Mouse (Mus musculus) frontal cortex, postnatal 36 days (tissue): ENCODE data around the gene Pcyt2.

ENCODE experiments used
- DNase-seq, 2 experiments: peaks; one replicate each; pipeline ENCODE4 v3.0.0; 2022; ENCODE audit warnings: low spot score in 2 of 2

The Pcyt2 gene

DNA sequence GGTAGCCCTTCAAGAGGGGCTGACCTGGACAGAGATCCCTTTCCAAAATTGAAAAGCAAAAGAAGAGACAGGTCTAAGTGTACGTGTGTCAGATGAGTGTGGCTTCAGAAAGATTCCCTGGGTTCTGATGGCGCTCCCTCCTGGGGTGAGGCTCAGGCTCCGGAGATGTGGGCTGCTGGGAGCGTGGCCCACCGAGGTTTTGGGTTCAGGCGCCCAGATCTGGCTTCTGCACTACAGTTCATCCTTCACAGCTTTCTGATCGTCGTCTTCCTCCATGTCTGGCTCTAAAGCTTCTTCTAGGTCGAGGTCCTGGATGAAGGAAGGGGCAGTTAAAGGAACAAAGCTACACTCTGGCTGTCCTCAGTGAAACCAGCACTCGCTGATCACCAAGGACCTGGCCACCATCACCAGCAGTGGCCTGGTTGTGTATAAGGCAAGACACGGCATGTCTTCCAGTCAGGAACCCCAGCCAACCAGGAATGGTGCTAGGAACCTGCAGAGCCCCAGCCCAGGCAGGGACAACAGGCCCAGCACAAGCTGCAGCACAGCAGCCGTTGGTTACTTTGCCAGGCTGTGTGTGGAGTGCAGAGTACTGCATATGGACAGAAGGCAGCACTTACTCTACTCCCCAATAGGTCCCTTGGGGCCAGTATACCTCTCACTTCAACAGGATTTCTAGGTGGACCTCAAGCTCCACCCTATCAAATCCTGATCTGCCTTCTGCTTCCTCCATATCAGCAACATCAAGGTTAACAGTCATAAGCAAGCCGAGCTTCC lies 56.6 kb downstream of the Pcyt2 start:
- DNase-seq: no peak
